Mouse (Mus musculus): ENCODE measurements around the gene Npas3. TPM values are rescaled to one million over a fixed set of nuclear protein-coding genes. Genes with fewer than 3 reads are reported as not detected.

Npas3 gene
- polyA plus RNA-seq, 1 experiment from 2014 or later = 1.3 TPM

DNA sequence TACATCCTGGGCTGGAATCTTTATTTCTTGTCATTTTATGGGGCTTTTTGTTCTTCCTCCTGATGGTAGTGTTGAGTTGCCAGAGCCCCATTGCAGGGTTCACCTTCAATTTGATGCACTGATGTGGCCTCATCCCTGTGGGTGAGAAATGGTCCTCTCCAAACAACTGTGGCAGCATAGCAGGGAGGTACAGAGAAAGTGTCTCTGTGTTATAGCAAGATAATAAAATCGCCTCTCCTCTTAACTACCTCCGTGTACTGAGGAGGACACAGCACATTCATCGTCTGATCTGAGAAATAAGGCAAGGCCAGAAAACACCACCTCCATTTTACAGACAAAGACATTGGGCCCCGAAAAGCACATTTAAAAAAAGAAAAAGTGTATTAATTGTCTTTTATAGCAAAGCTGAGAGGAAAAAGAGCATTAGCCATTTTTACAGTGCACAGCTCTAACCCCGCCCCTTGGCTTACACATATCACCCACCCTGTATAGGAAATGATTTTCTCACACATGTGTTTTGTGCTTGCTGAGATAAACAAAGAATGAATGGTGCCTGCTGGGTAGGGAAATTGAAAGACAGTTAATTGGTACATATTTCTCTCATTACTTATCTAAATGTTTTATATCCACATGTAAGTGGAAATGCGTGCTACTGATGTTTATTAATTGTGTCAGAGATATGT lies 546.4 kb downstream of the Npas3 start:
- 78% methylated on average over 6 of the region's 6 CpGs for WGBS (ENCODE audit: insufficient replicate concordance)
- Histone ChIP-seq H3K9me3 (replicated peaks; ENCODE audit: control insufficient read depth, low read length) (no peaks in the 10 kb centered on the region), H3K27ac (ENCODE audit: low read depth, low read length) (no peak overlapping the region), H3K36me3 (ENCODE audit: control insufficient read depth, insufficient read depth, low read length) (no peaks in the 10 kb centered on the region), H3K4me3 (ENCODE audit: low read depth, low read length) (no peak overlapping the region), H3K27me3 (ENCODE audit: control insufficient read depth, insufficient read depth, low read length) (no peaks in the 10 kb centered on the region), H3K4me1 (ENCODE audit: control insufficient read depth, insufficient read depth, low read length) (no peaks in the 10 kb centered on the region), H3K9ac (ENCODE audit: low read depth, low read length) (no peak overlapping the region), H3K4me2 (no peak overlapping the region)
- ATAC-seq (replicated peaks; ENCODE audit: insufficient number of reproducible peaks, low FRiP score, low TSS enrichment) = no peak

DNA sequence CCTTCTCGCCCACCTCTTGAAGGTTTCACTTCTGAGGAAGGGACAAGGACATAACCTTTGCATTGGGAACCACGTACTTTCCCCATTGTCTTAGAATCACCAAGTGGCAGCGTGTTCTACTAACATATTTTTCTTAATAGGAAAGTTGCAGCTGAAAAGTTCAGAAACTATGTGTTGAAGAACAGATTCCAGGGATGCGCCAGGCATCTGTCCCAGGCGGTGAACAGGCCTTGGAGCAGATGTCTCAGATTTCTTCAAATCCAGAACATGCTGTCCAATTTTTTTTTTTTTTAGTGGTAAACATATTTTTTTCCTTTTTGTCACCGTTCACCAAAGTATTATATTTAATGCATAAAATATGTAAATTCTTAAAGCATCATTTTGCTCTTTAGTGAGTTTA lies 553.4 kb downstream of the Npas3 start:
- no peak overlapping the region for H3K4me2 ChIP-seq
- no peak overlapping the region for H3K4me3 ChIP-seq (ENCODE audit: low read depth, low read length)
- no peak overlapping the region for H3K9ac ChIP-seq (ENCODE audit: low read depth, low read length)
- no peaks in the 10 kb centered on the region for H3K27me3 ChIP-seq (ENCODE audit: control insufficient read depth, insufficient read depth, low read length)
- H3K4me1 ChIP-seq (ENCODE audit: control insufficient read depth, insufficient read depth, low read length) = no peaks in the 10 kb centered on the region
- no peak for ATAC-seq (replicated peaks; ENCODE audit: insufficient number of reproducible peaks, low FRiP score, low TSS enrichment)
- H3K27ac ChIP-seq (ENCODE audit: low read depth, low read length) = no peak overlapping the region
- 72% methylated on average over 6 of the region's 6 CpGs for WGBS (ENCODE audit: insufficient replicate concordance)
- no peaks in the 10 kb centered on the region for H3K36me3 ChIP-seq (ENCODE audit: control insufficient read depth, insufficient read depth, low read length)
- H3K9me3 ChIP-seq (replicated peaks; ENCODE audit: control insufficient read depth, low read length) = no peaks in the 10 kb centered on the region

- 68% methylated on average over 7 of the region's 7 CpGs for WGBS (ENCODE audit: insufficient replicate concordance)
- H3K4me3 ChIP-seq (ENCODE audit: low read depth, low read length) = no peak overlapping the region
- H3K9me3 ChIP-seq (replicated peaks; ENCODE audit: control insufficient read depth, low read length) = no peaks in the 10 kb centered on the region
- no peak overlapping the region for H3K27ac ChIP-seq (ENCODE audit: low read depth, low read length)
- H3K27me3 ChIP-seq (ENCODE audit: control insufficient read depth, insufficient read depth, low read length) = no peaks in the 10 kb centered on the region
- no peak overlapping the region for H3K4me2 ChIP-seq
- no peak for ATAC-seq (replicated peaks; ENCODE audit: insufficient number of reproducible peaks, low FRiP score, low TSS enrichment)
- H3K4me1 ChIP-seq (ENCODE audit: control insufficient read depth, insufficient read depth, low read length) = no peaks in the 10 kb centered on the region
- no peaks in the 10 kb centered on the region for H3K36me3 ChIP-seq (ENCODE audit: control insufficient read depth, insufficient read depth, low read length)
- H3K9ac ChIP-seq (ENCODE audit: low read depth, low read length) = no peak overlapping the region
These were observed 553.9 kb downstream of the Npas3 start for GRCm38 (mm10) chr12:53802381-53802780.

- no peaks in the 10 kb centered on the region for H3K36me3 ChIP-seq (ENCODE audit: control insufficient read depth, insufficient read depth, low read length)
- no peak for ATAC-seq (replicated peaks; ENCODE audit: insufficient number of reproducible peaks, low FRiP score, low TSS enrichment)
- H3K4me1 ChIP-seq (ENCODE audit: control insufficient read depth, insufficient read depth, low read length) = no peaks in the 10 kb centered on the region
- H3K4me2 ChIP-seq = no peak overlapping the region
- no peaks in the 10 kb centered on the region for H3K9me3 ChIP-seq (replicated peaks; ENCODE audit: control insufficient read depth, low read length)
- H3K27me3 ChIP-seq (ENCODE audit: control insufficient read depth, insufficient read depth, low read length) = no peaks in the 10 kb centered on the region
- WGBS (ENCODE audit: insufficient replicate concordance) = 84% methylated on average over 2 of the region's 2 CpGs
- no peak overlapping the region for H3K4me3 ChIP-seq (ENCODE audit: low read depth, low read length)
- no peak overlapping the region for H3K9ac ChIP-seq (ENCODE audit: low read depth, low read length)
- H3K27ac ChIP-seq (ENCODE audit: low read depth, low read length) = no peak overlapping the region
These were observed 561.6 kb downstream of the Npas3 start for GRCm38 (mm10) chr12:53810081-53810480.

GRCm38 (mm10) chr12:53814291-53814690 lies 565.8 kb downstream of the Npas3 start:
- Histone ChIP-seq H3K27ac (ENCODE audit: low read depth, low read length) (no peak overlapping the region), H3K4me3 (ENCODE audit: low read depth, low read length) (no peak overlapping the region), H3K4me2 (no peak overlapping the region), H3K9me3 (replicated peaks; ENCODE audit: control insufficient read depth, low read length) (no peaks in the 10 kb centered on the region), H3K27me3 (ENCODE audit: control insufficient read depth, insufficient read depth, low read length) (no peaks in the 10 kb centered on the region), H3K9ac (ENCODE audit: low read depth, low read length) (no peak overlapping the region), H3K4me1 (ENCODE audit: control insufficient read depth, insufficient read depth, low read length) (no peaks in the 10 kb centered on the region), H3K36me3 (ENCODE audit: control insufficient read depth, insufficient read depth, low read length) (no peaks in the 10 kb centered on the region)
- no peak for ATAC-seq (replicated peaks; ENCODE audit: insufficient number of reproducible peaks, low FRiP score, low TSS enrichment)
- 66% methylated on average over 7 of the region's 7 CpGs for whole genome bisulfite sequencing (ENCODE audit: insufficient replicate concordance)

DNA sequence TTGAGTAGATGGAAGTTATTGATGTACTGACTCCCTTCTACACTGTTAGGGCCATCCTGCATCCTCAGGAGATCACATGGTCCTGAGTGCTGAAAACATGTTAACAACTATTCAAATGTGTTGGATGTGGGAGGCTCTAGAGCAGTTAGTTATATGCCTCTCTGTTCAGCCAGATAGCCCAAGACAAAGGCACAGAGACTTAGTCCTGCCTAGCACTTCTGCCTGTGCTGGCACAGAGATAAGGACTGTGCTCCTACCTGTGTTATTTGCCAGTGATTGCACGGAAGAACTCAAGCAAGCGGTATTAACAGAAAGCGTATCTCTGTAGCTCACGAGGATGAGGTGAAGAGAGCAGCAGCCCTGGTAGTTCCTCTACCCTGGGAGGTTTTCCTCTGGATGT lies 571.5 kb downstream of the Npas3 start:
- 82% methylated on average over 4 of the region's 4 CpGs for WGBS (ENCODE audit: insufficient replicate concordance)
- Histone ChIP-seq H3K4me3 (ENCODE audit: low read depth, low read length) (no peak overlapping the region), H3K4me1 (ENCODE audit: control insufficient read depth, insufficient read depth, low read length) (no peaks in the 10 kb centered on the region), H3K36me3 (ENCODE audit: control insufficient read depth, insufficient read depth, low read length) (no peaks in the 10 kb centered on the region), H3K9me3 (replicated peaks; ENCODE audit: control insufficient read depth, low read length) (no peaks in the 10 kb centered on the region), H3K9ac (ENCODE audit: low read depth, low read length) (no peak overlapping the region), H3K4me2 (no peak overlapping the region), H3K27ac (ENCODE audit: low read depth, low read length) (no peak overlapping the region), H3K27me3 (ENCODE audit: control insufficient read depth, insufficient read depth, low read length) (no peaks in the 10 kb centered on the region)
- ATAC-seq (replicated peaks; ENCODE audit: insufficient number of reproducible peaks, low FRiP score, low TSS enrichment) = no peak

GRCm38 (mm10) chr12:53822881-53823280 lies 574.4 kb downstream of the Npas3 start:
- no peak overlapping the region for H3K9ac ChIP-seq (ENCODE audit: low read depth, low read length)
- no peak overlapping the region for H3K27ac ChIP-seq (ENCODE audit: low read depth, low read length)
- 68% methylated on average over 4 of the region's 4 CpGs for WGBS (ENCODE audit: insufficient replicate concordance)
- H3K4me3 ChIP-seq (ENCODE audit: low read depth, low read length) = no peak overlapping the region
- no peaks in the 10 kb centered on the region for H3K4me1 ChIP-seq (ENCODE audit: control insufficient read depth, insufficient read depth, low read length)
- ATAC-seq (replicated peaks; ENCODE audit: insufficient number of reproducible peaks, low FRiP score, low TSS enrichment) = no peak
- no peak overlapping the region for H3K4me2 ChIP-seq
- no peaks in the 10 kb centered on the region for H3K9me3 ChIP-seq (replicated peaks; ENCODE audit: control insufficient read depth, low read length)
- no peaks in the 10 kb centered on the region for H3K36me3 ChIP-seq (ENCODE audit: control insufficient read depth, insufficient read depth, low read length)
- H3K27me3 ChIP-seq (ENCODE audit: control insufficient read depth, insufficient read depth, low read length) = no peaks in the 10 kb centered on the region

- no peaks in the 10 kb centered on the region for H3K36me3 ChIP-seq (ENCODE audit: control insufficient read depth, insufficient read depth, low read length)
- H3K9me3 ChIP-seq (replicated peaks; ENCODE audit: control insufficient read depth, low read length) = no peaks in the 10 kb centered on the region
- H3K4me1 ChIP-seq (ENCODE audit: control insufficient read depth, insufficient read depth, low read length) = no peaks in the 10 kb centered on the region
- no peak overlapping the region for H3K4me2 ChIP-seq
- ATAC-seq (replicated peaks; ENCODE audit: insufficient number of reproducible peaks, low FRiP score, low TSS enrichment) = no peak
- no peak overlapping the region for H3K27ac ChIP-seq (ENCODE audit: low read depth, low read length)
- no peak overlapping the region for H3K4me3 ChIP-seq (ENCODE audit: low read depth, low read length)
- no peak overlapping the region for H3K9ac ChIP-seq (ENCODE audit: low read depth, low read length)
- no peaks in the 10 kb centered on the region for H3K27me3 ChIP-seq (ENCODE audit: control insufficient read depth, insufficient read depth, low read length)
These were observed 576.8 kb downstream of the Npas3 start for GRCm38 (mm10) chr12:53825251-53825650.

DNA sequence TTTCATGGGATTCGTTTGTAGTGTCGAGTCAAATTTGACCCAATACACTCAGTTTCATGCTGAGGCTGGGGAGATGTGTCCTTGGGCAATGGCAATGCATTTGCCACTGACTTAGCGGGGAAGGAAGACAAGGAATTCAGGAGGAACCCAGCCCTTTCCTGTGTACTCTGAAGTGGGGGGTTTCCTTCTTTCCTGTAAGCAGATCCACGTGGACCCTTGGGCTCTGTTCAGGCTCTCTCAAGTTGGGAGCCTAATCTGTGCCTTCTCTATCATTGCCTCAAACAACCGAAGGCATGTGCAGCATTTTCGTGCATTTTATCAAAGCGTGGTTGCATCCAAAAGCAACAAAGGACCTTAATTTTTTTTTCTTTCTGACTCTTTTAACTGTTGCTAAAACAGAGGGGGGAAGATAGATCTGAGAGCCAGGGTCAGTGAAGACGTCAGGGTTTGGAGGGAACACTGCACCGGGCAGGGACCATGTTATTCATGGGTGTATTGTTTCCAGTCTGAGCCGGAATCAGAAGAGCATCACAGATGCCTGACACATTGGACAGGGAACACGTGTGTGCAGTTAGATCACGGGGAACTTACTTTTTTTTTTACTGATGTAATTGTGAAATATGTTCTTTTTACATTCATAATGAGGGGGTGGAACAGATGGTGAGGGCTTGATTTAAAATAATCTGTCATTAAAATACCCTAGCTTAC lies 577.6 kb downstream of the Npas3 start:
- no peak overlapping the region for H3K4me2 ChIP-seq
- H3K4me3 ChIP-seq (ENCODE audit: low read depth, low read length) = no peak overlapping the region
- no peaks in the 10 kb centered on the region for H3K27me3 ChIP-seq (ENCODE audit: control insufficient read depth, insufficient read depth, low read length)
- no peak for ATAC-seq (replicated peaks; ENCODE audit: insufficient number of reproducible peaks, low FRiP score, low TSS enrichment)
- H3K9ac ChIP-seq (ENCODE audit: low read depth, low read length) = no peak overlapping the region
- no peaks in the 10 kb centered on the region for H3K36me3 ChIP-seq (ENCODE audit: control insufficient read depth, insufficient read depth, low read length)
- H3K27ac ChIP-seq (ENCODE audit: low read depth, low read length) = no peak overlapping the region
- no peaks in the 10 kb centered on the region for H3K4me1 ChIP-seq (ENCODE audit: control insufficient read depth, insufficient read depth, low read length)
- no peaks in the 10 kb centered on the region for H3K9me3 ChIP-seq (replicated peaks; ENCODE audit: control insufficient read depth, low read length)
- WGBS (ENCODE audit: insufficient replicate concordance) = 51% methylated on average over 12 of the region's 12 CpGs
